Mouse (Mus musculus) G1E (cell line): ENCODE results near the gene Exo5. TPM values are rescaled to one million over a fixed set of nuclear protein-coding genes. Genes with fewer than 3 reads are reported as not detected.
A peak's percentile ranks its signal among the peaks of the same experiment; 100 is the strongest.

Experiments
- ATAC-seq: 2 replicates; pipeline ENCODE4 v1.8.0; 2016; ENCODE audit warnings: mild to moderate bottlenecking; ENCODE audit not compliant: insufficient number of reproducible peaks, poor library complexity, low FRiP score, severe bottlenecking; ENCODE audit errors: extremely low read depth
- DNase-seq: peaks from one replicate; pipeline ENCODE4 v3.0.0; 2012; ENCODE audit warnings: low spot score
- H3K27me3 ChIP-seq: 2 replicates; pipeline ENCODE4 v1.6.1; 2012; ENCODE audit warnings: mild to moderate bottlenecking, low read length, inconsistent platforms; ENCODE audit not compliant: insufficient read depth
- H3K36me3 ChIP-seq: replicated peaks from 2 replicates; pipeline ENCODE3; 2012; ENCODE audit warnings: mild to moderate bottlenecking, inconsistent platforms
- H3K4me1 ChIP-seq: 2 replicates; pipeline ENCODE4 v1.6.1; 2012; ENCODE audit warnings: low read depth, low read length, inconsistent platforms, mixed read lengths; ENCODE audit not compliant: insufficient read depth
- H3K4me3 ChIP-seq: 2 replicates; pipeline ENCODE4 v1.5.1; 2012; ENCODE audit warnings: low read depth, mild to moderate bottlenecking, inconsistent platforms, low read length, moderate library complexity, mixed read lengths
- H3K9me3 ChIP-seq: replicated peaks from 2 replicates; pipeline ENCODE4 v1.6.1; 2012; ENCODE audit warnings: inconsistent platforms
- CTCF ChIP-seq: IDR thresholded peaks from 2 replicates; pipeline ENCODE4 v1.5.1; 2012; ENCODE audit warnings: low read depth, low read length, inconsistent platforms, mixed read lengths
- GATA1 ChIP-seq: IDR thresholded peaks from 2 replicates; pipeline ENCODE4 v1.6.1; 2012; ENCODE audit warnings: borderline replicate concordance, low read length, inconsistent platforms, mixed read lengths
- GATA2 ChIP-seq: IDR thresholded peaks from 2 replicates; pipeline ENCODE4 v1.6.1; 2012; ENCODE audit warnings: low read depth, low read length, inconsistent platforms, borderline replicate concordance
- POLR2AphosphoS5 ChIP-seq: IDR thresholded peaks from 2 replicates; pipeline ENCODE4 v1.6.1; 2012; ENCODE audit warnings: low read depth, low read length, inconsistent platforms; ENCODE audit not compliant: insufficient replicate concordance
- TAL1 ChIP-seq: conservative IDR thresholded peaks from 2 replicates; pipeline ENCODE4 v1.6.1; 2012; ENCODE audit warnings: low read depth, low read length, inconsistent platforms, mixed read lengths
- polyA plus RNA-seq: library from polyadenylated mRNA; stranded (reverse); fragments of >175 nt; gene quantifications from 2 replicates; pipeline ENCODE4 v1.2.3, GENCODE M21; 2012
- total RNA-seq, 2 experiments: library from RNA; stranded (forward) in 1 of 2; stranded (reverse) in 1 of 2; fragments of 200-1000 nt in 1 of 2; fragments of >200 nt in 1 of 2; fragmentation: Nextera tagmentation in 1 of 2; gene quantifications; 2 replicates each; pipeline ENCODE4 v1.2.3; 2014 to 2017

Exo5 gene
- total and polyA plus RNA-seq, 3 experiments, result 5.5 to 12.6 (median 9.2) TPM

DNA sequence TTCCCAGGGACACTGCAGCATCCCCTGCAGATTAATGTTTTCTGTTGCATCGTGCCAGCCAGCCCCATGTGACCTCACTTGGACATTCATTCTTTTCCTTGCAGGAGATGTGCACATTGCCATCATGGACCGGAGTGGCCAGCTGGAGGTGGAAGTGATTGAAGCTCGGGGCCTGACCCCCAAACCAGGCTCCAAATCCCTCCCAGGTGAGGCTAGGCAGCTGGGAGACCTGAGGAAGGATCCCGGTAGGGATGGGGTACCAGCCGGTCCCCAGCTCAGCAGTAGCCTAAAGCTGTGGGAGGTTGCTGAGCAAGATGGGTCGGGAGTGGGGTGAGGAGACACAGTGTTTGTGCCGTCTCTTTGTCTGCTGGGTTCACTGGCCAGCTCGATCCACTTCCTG lies 35.9 kb downstream of the Exo5 start:
- ATAC-seq (no peak), DNase-seq (no peak)
- Histone ChIP-seq H3K4me3 (no peak overlapping the region), H3K27me3 (peaks cover 47% of the 10 kb centered on the region), H3K9me3 (no peaks in the 10 kb centered on the region), H3K36me3 (no peaks in the 10 kb centered on the region), H3K4me1 (peaks cover 4% of the 10 kb centered on the region; the same call in 1 of the 2 replicates)
- TF ChIP-seq GATA2, result no peak
- TF ChIP-seq CTCF, result no peak
- no peak for TF ChIP-seq TAL1
- TF ChIP-seq GATA1, result no peak
- no peak for TF ChIP-seq POLR2AphosphoS5

GRCm38 (mm10) chr4:120887381-120888112 lies 37.3 kb downstream of the Exo5 start:
- Histone ChIP-seq H3K4me3 (no peak overlapping the region), H3K36me3 (no peaks in the 10 kb centered on the region), H3K27me3 (peaks cover 39% of the 10 kb centered on the region), H3K9me3 (no peaks in the 10 kb centered on the region), H3K4me1 (peaks cover 4% of the 10 kb centered on the region; the same call in 1 of the 2 replicates)
- TF ChIP-seq CTCF, result no peak
- no peak for TF ChIP-seq GATA1
- no peak for TF ChIP-seq POLR2AphosphoS5
- TF ChIP-seq TAL1, result no peak
- no peak for TF ChIP-seq GATA2
- peak; percentile 27 for DNase-seq
- ATAC-seq, result no peak; the same call in 1 of the 2 replicates

GRCm38 (mm10) chr4:120886811-120887210 lies 38.0 kb downstream of the Exo5 start:
- ATAC-seq (no peak), DNase-seq (no peak)
- TF ChIP-seq CTCF, result no peak
- TF ChIP-seq POLR2AphosphoS5, result no peak
- TF ChIP-seq TAL1, result no peak
- no peak for TF ChIP-seq GATA1
- TF ChIP-seq GATA2, result no peak
- no peaks in the 10 kb centered on the region for H3K9me3 ChIP-seq
- H3K4me1 ChIP-seq, result peaks cover 4% of the 10 kb centered on the region; the same call in 1 of the 2 replicates
- H3K27me3 ChIP-seq, result peaks cover 38% of the 10 kb centered on the region
- no peak overlapping the region for H3K4me3 ChIP-seq
- no peaks in the 10 kb centered on the region for H3K36me3 ChIP-seq

DNA sequence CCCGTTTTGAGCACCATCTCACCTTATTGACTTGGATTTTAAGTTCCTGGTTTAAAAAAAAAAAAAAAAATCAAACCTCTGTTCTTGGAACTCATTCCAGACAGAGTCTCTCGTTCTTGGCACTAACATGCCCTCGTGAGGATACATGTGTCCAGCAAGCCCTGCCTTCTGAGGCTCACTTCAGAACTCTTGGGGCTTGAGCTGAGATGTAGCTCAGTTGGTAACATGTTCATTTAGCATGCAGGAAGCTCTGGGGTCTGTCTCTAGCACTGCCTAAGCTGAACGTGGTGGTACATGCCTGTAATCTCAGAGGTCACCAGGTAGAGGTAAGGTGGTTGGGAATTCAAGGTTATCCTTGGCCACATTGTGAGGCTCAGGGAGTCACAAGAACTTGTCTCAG lies 38.7 kb downstream of the Exo5 start:
- no peak for ATAC-seq
- no peaks in the 10 kb centered on the region for H3K9me3 ChIP-seq
- H3K4me3 ChIP-seq, result no peak overlapping the region
- DNase-seq, result no peak
- TF ChIP-seq CTCF (no peak), POLR2AphosphoS5 (no peak), GATA1 (no peak), GATA2 (no peak), TAL1 (no peak)
- no peaks in the 10 kb centered on the region for H3K36me3 ChIP-seq
- peaks cover 37% of the 10 kb centered on the region for H3K27me3 ChIP-seq
- H3K4me1 ChIP-seq, result peaks cover 7% of the 10 kb centered on the region

- peaks cover 38% of the 10 kb centered on the region for H3K27me3 ChIP-seq
- H3K36me3 ChIP-seq, result no peaks in the 10 kb centered on the region
- H3K9me3 ChIP-seq, result no peaks in the 10 kb centered on the region
- no peak for ATAC-seq
- TF ChIP-seq POLR2AphosphoS5 (no peak), TAL1 (no peak), GATA2 (no peak), GATA1 (no peak), CTCF (no peak)
- DNase-seq, result no peak
- H3K4me1 ChIP-seq, result peaks cover 9% of the 10 kb centered on the region
- no peak overlapping the region for H3K4me3 ChIP-seq
These were observed 39.4 kb downstream of the Exo5 start for GRCm38 (mm10) chr4:120885208-120886120.

DNA sequence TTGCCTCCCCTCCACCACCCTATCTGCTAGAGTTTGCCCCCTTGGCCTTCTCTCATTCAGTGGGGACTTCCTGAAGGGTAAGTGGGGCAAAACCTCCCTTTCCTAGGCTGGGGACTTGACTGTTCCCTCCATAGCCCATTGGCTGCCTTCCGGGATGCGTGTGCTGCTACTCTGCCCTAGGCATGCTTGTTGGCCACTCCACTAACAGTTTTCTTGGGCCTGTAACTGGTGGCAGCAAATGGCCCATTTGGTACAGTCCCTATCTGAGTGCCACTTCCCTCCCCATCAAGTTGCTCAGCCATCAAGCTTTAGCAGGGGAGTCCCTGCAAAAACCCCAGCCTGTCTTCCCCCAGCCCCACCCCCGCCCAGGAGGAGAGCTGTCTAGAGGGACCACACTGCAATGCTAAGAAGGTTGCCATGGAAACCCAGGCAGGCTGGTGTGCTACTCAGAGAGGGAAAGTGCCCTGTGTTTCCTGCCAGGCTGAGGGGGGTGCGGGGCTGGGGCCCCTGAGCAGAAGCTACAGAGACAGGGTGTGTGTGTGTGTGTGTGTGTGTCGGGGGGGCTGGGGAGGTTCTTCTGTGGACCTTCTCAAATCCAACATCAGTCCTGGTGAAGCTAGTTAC lies 42.7 kb downstream of the Exo5 start:
- H3K4me1 ChIP-seq, result peaks cover 5% of the 10 kb centered on the region; the same call in 1 of the 2 replicates
- H3K36me3 ChIP-seq, result no peaks in the 10 kb centered on the region
- H3K9me3 ChIP-seq, result no peaks in the 10 kb centered on the region
- no peak for ATAC-seq
- peaks cover 40% of the 10 kb centered on the region for H3K27me3 ChIP-seq
- H3K4me3 ChIP-seq, result no peak overlapping the region
- no peak for TF ChIP-seq TAL1
- no peak for TF ChIP-seq GATA2
- TF ChIP-seq POLR2AphosphoS5, result no peak
- TF ChIP-seq GATA1, result no peak
- no peak for TF ChIP-seq CTCF
- no peak for DNase-seq
